Mouse (Mus musculus) limb, embryonic 14.5 days (tissue): ENCODE measurements around the gene Rarres1. TPM values are rescaled to one million over a fixed set of nuclear protein-coding genes. Genes with fewer than 3 reads are reported as not detected.

Experiments used
- ATAC-seq: fragments of 200-750 bp; cut with Nextera tagmentation; 2 replicates; pipeline ENCODE4 v1.8.0; 2017; ENCODE audit warnings: low read depth, moderate number of reproducible peaks, moderate TSS enrichment; ENCODE audit not compliant: low FRiP score
- DNase-seq: peaks from one replicate; pipeline ENCODE4 v3.0.0-alpha.2; 2015; ENCODE audit warnings: low spot score
- H3K27ac ChIP-seq: fragments of 300-500 bp; sonication (generic); replicated peaks from 2 replicates; pipeline ENCODE4 v1.5.1; 2014; ENCODE audit warnings: low read depth, mild to moderate bottlenecking, low read length, moderate library complexity, mixed read lengths
- H3K27me3 ChIP-seq: fragments of 300-500 bp; sonication (generic); 2 replicates; pipeline ENCODE4 v1.6.1; 2014; ENCODE audit warnings: low read length, mixed read lengths; ENCODE audit not compliant: control insufficient read depth, insufficient read depth
- H3K36me3 ChIP-seq: fragments of 300-500 bp; sonication (generic); 2 replicates; pipeline ENCODE4 v1.6.1; 2014; ENCODE audit warnings: mild to moderate bottlenecking, low read length, moderate library complexity, mixed read lengths; ENCODE audit not compliant: control insufficient read depth, insufficient read depth
- H3K4me1 ChIP-seq: fragments of 300-500 bp; sonication (generic); 2 replicates; pipeline ENCODE4 v1.6.1; 2014; ENCODE audit warnings: antibody characterized with exemption, low read length, mixed read lengths; ENCODE audit not compliant: control insufficient read depth, insufficient read depth
- H3K4me2 ChIP-seq: fragments of 300-500 bp; sonication (generic); replicated peaks from 2 replicates; pipeline ENCODE4 v1.6.1; 2014; ENCODE audit warnings: low read depth, mild to moderate bottlenecking, low read length, moderate library complexity; ENCODE audit not compliant: severe bottlenecking
- H3K4me3 ChIP-seq: fragments of 300-500 bp; sonication (generic); replicated peaks from 2 replicates; pipeline ENCODE4 v1.5.1; 2014; ENCODE audit warnings: low read length
- H3K9ac ChIP-seq: fragments of 300-500 bp; sonication (generic); 2 replicates; pipeline ENCODE4 v1.6.1; 2014; ENCODE audit warnings: mild to moderate bottlenecking, low read depth, low read length, moderate library complexity; ENCODE audit not compliant: severe bottlenecking
- H3K9me3 ChIP-seq: fragments of 300-500 bp; sonication (generic); 2 replicates; pipeline ENCODE4 v1.6.1; 2016; ENCODE audit warnings: low read length; ENCODE audit not compliant: control insufficient read depth
- POLR2A ChIP-seq: fragments of 200-500 bp; IDR thresholded peaks from 2 replicates; pipeline ENCODE4 v1.8.0; 2012; ENCODE audit warnings: inconsistent platforms, mild to moderate bottlenecking, moderate library complexity, borderline replicate concordance; ENCODE audit not compliant: insufficient read depth, insufficient read length; ENCODE audit errors: extremely low read depth
- WGBS: fragments of 180-500 bp; shearing (Covaris S2); extraction: QIAGEN DNeasy Blood & Tissue Kit; methylation state at CpG from one replicate; pipeline ENCODE4 v1.1.7; 2014; 5-methylcytosine and 5-hydroxymethylcytosine counted together
- polyA plus RNA-seq, 2 experiments: library from polyadenylated mRNA; depleted of rRNA in 1 of 2; stranded (reverse) in 1 of 2; unstranded in 1 of 2; fragments of >200 nt; fragmentation: Nextera tagmentation in 1 of 2; extraction: Ambion mirVana in 1 of 2; gene quantifications; 2 replicates each; pipeline versions ENCODE4 v1.2.1 to v1.2.3; 2012 to 2014

Gene Rarres1
- polyA plus RNA-seq, 2 experiments = 4.1 to 7.4 TPM

DNA sequence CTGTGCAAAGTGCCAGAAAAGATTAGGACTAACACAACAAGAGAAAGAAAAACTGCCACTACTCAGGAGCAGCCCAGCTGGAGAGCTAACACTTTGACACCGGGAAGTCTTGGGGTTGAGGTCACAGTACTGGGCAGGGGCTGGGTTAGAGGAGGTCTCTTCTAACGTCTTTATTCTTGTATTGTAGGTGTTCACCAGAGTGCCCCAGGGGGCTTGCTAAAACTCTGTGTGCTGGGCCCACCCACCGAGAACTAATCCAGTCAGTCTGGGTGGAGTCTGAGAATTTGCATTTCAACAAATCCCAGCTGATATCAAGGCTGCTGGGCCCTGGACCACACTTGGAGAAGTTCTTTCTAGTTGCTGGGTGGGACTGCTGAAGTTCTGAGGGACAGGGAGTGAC lies 11.4 kb downstream of the Rarres1 start:
- no peak overlapping the region for H3K9ac ChIP-seq
- no peak for ATAC-seq
- no peak for TF ChIP-seq POLR2A
- WGBS = 16% methylated on average over 3 of the region's 3 CpGs
- H3K36me3 ChIP-seq = no peaks in the 10 kb centered on the region
- no peak for DNase-seq
- no peak overlapping the region for H3K27ac ChIP-seq
- H3K27me3 ChIP-seq = no peaks in the 10 kb centered on the region
- no peaks in the 10 kb centered on the region for H3K4me1 ChIP-seq
- no peak overlapping the region for H3K4me3 ChIP-seq
- H3K9me3 ChIP-seq = no peaks in the 10 kb centered on the region
- H3K4me2 ChIP-seq = no peak overlapping the region

GRCm38 (mm10) chr3:67499406-67499791 lies 15.9 kb downstream of the Rarres1 start:
- Histone ChIP-seq H3K36me3 (no peaks in the 10 kb centered on the region), H3K4me3 (no peak overlapping the region), H3K4me1 (no peaks in the 10 kb centered on the region), H3K9me3 (no peaks in the 10 kb centered on the region), H3K9ac (no peak overlapping the region), H3K4me2 (no peak overlapping the region), H3K27ac (no peak overlapping the region), H3K27me3 (no peaks in the 10 kb centered on the region)
- 93% methylated on average over 4 of the region's 4 CpGs for WGBS
- DNase-seq (no peak), ATAC-seq (no peak)
- TF ChIP-seq POLR2A = no peak

DNA sequence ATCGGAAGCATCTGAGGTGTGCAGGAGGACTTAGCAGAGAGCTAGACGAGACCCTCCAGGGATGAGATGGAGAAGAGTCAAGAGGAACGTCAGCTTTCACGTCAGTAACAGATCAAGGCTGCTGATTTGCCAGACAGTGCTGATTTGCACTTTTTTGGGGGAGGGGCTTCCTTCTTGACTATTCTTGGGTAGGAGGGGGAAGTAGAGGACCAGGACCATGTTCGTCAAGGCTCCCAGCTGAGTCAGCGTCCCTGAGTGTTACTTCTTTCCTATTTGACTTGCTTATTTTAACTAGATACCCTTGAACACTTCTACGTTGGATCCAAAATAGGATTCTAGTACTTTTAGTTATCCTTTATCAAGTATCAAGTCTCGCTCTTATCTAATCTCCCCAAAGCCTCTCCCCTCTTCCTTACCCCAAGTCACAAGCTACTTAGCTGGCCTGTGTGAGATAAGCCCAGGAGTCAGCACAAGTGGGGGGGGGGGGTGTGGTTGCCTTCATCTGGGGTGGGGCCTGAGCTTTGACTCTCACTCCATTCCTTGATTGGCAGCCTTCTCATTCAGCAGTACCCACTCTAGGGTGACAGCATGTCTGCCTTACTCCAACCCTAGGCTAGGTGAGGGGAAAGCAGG lies 16.4 kb downstream of the Rarres1 start:
- no peak overlapping the region for H3K4me2 ChIP-seq
- no peaks in the 10 kb centered on the region for H3K4me1 ChIP-seq
- H3K4me3 ChIP-seq = no peak overlapping the region
- no peak for ATAC-seq
- no peaks in the 10 kb centered on the region for H3K36me3 ChIP-seq
- no peak overlapping the region for H3K9ac ChIP-seq
- no peaks in the 10 kb centered on the region for H3K9me3 ChIP-seq
- 95% methylated on average over 8 of the region's 8 CpGs for WGBS
- H3K27ac ChIP-seq = no peak overlapping the region
- no peak for DNase-seq
- TF ChIP-seq POLR2A = no peak
- no peaks in the 10 kb centered on the region for H3K27me3 ChIP-seq

- no peaks in the 10 kb centered on the region for H3K9me3 ChIP-seq
- H3K4me3 ChIP-seq = no peak overlapping the region
- no peaks in the 10 kb centered on the region for H3K36me3 ChIP-seq
- DNase-seq (no peak), ATAC-seq (no peak)
- no peak overlapping the region for H3K9ac ChIP-seq
- TF ChIP-seq POLR2A = no peak
- WGBS = 79% methylated on average over 2 of the region's 2 CpGs
- no peaks in the 10 kb centered on the region for H3K4me1 ChIP-seq
- H3K4me2 ChIP-seq = no peak overlapping the region
- no peak overlapping the region for H3K27ac ChIP-seq
- H3K27me3 ChIP-seq = no peaks in the 10 kb centered on the region
Observed at GRCm38 (mm10) chr3:67497998-67498397, 17.3 kb downstream of the Rarres1 start.

DNA sequence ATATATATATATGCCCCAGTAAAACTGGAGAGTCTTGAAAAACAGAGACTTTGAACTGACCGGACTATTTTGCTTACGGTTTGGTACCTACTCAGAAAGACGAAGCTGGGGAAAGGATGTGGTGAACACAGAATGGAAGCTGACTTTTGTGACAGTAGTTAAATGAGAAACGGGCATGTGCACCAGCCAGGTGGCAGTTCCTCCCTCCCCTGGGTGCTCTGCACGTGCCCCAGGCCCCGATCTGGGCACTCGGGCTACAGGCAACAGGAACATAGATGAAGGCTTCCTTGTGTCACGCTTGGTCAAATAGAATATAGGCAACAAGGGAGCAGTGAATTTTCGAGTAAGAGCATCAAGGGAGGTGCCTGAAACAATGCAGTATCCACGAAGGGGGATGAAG lies 19.0 kb downstream of the Rarres1 start:
- Histone ChIP-seq H3K9ac (no peak overlapping the region), H3K27me3 (no peaks in the 10 kb centered on the region), H3K4me1 (no peaks in the 10 kb centered on the region), H3K4me3 (no peak overlapping the region), H3K9me3 (no peaks in the 10 kb centered on the region), H3K4me2 (no peak overlapping the region), H3K27ac (no peak overlapping the region), H3K36me3 (no peaks in the 10 kb centered on the region)
- ATAC-seq (no peak), DNase-seq (no peak)
- 82% methylated on average over 10 of the region's 10 CpGs for WGBS
- TF ChIP-seq POLR2A = no peak

GRCm38 (mm10) chr3:67493132-67493531 lies 22.2 kb downstream of the Rarres1 start:
- no peaks in the 10 kb centered on the region for H3K36me3 ChIP-seq
- H3K4me2 ChIP-seq = no peak overlapping the region
- DNase-seq (no peak), ATAC-seq (no peak)
- no peak overlapping the region for H3K9ac ChIP-seq
- H3K4me1 ChIP-seq = no peaks in the 10 kb centered on the region
- no peaks in the 10 kb centered on the region for H3K27me3 ChIP-seq
- H3K4me3 ChIP-seq = no peak overlapping the region
- TF ChIP-seq POLR2A = no peak
- 66% methylated on average over 8 of the region's 8 CpGs for WGBS
- no peaks in the 10 kb centered on the region for H3K9me3 ChIP-seq
- no peak overlapping the region for H3K27ac ChIP-seq
